Comparison of ENCODE assay signal across 10 mouse cellular contexts in the genomic region with DNA sequence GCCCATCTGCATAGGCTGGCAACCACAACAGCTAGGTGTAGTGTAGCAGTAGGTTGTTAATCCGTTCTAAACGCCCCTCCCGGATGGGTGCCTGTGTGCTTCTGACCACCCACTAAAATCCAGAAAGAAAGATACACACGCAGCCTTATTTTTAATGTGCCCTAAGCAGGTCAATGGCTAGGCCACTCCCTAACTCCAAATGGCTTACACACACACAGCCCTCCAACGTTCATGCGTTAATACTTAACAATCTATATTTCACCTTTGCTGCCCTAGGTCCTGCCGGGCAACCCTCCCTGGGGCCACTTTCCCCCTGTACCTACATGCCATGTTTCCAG. TPM values are rescaled to one million over a fixed set of nuclear protein-coding genes. Genes with fewer than 3 reads are reported as not detected.
A peak's percentile ranks its signal among the peaks of the same experiment; 100 is the strongest.
DNase-seq lines count a peak whose midpoint lies in the region; ATAC-seq and TF ChIP-seq lines count a peak whose summit lies in the region.
"Had no signal": no experiment of that assay in that cellular context is flagged by ENCODE, and none has a peak within 500 bp of the region (broad histone marks: within the 10 kb centered on the region; RNA-seq: fewer than 3 reads in every experiment).

No protein-coding gene starts in this region.

- peak overlapping the region; percentile 58 to 75 for H3K4me3 ChIP-seq in heart, embryonic 14.5 days (ENCODE audit: control insufficient read depth in 1 of 2, insufficient read depth in 1 of 2, low read depth in 1 of 2, low read length in 2 of 2)
- H3K4me3 ChIP-seq in ES-E14 (ENCODE audit: insufficient read depth in 1 of 2, low read depth in 1 of 2, low read length in 2 of 2, poor library complexity in 1 of 2, severe bottlenecking in 1 of 2) = peak overlapping the region; percentile 73 to 85
- peak overlapping the region; percentile 51 for H3K4me3 ChIP-seq in forebrain, postnatal 0 days (ENCODE audit: low read depth, low read length)
- peak overlapping the region; percentile 24 for H3K4me3 ChIP-seq in macrophage (ENCODE audit: inconsistent target)

- H3K27me3 ChIP-seq in heart, embryonic 14.5 days (ENCODE audit: control insufficient read depth, insufficient read depth, low read length) = peaks cover 21% of the 10 kb centered on the region
- peaks cover 14% of the 10 kb centered on the region for H3K27me3 ChIP-seq in forebrain, postnatal 0 days (ENCODE audit: insufficient read depth, low read length)

- H3K27ac ChIP-seq in heart, embryonic 14.5 days (replicated peaks in 1 of 2; ENCODE audit: control insufficient read depth in 1 of 2, insufficient read depth in 1 of 2, low read depth in 2 of 2, low read length in 2 of 2) = peak overlapping the region; percentile 45 to 95
- peak overlapping the region; percentile 16; the same call in 1 of the 2 replicates for H3K27ac ChIP-seq in ES-E14 (ENCODE audit: insufficient read depth, low read depth, low read length, poor library complexity, severe bottlenecking)
- H3K27ac ChIP-seq in forebrain, postnatal 0 days (ENCODE audit: low read depth, low read length) = peak overlapping the region; percentile 64
- peak overlapping the region; percentile 64 for H3K27ac ChIP-seq in macrophage

- H3K4me1 ChIP-seq in heart, embryonic 14.5 days (ENCODE audit: control insufficient read depth in 2 of 2, insufficient read depth in 2 of 2, low read length in 2 of 2) = peaks cover 21 to 29% of the 10 kb centered on the region in 2 experiments
- H3K4me1 ChIP-seq in ES-E14 (ENCODE audit: control insufficient read depth in 2 of 2, insufficient read depth in 2 of 2, low read length in 2 of 2, poor library complexity in 1 of 2) = peaks cover 7 to 24% of the 10 kb centered on the region in 2 experiments; a peak in 3 of 4 replicates
- peaks cover 16% of the 10 kb centered on the region for H3K4me1 ChIP-seq in forebrain, postnatal 0 days (ENCODE audit: insufficient read depth)

- DNase-seq in heart, adult 8-10 months (ENCODE audit: low spot score) = no peak
- no peak for DNase-seq in ES-E14 (ENCODE audit: low read depth, low spot score)
- no peak for DNase-seq in forebrain, postnatal 0 days
- DNase-seq in thymus, postnatal 4 days = no peak
- DNase-seq in thymus, postnatal 14 days = no peak

- H3K4me2 ChIP-seq in heart, embryonic 14.5 days (ENCODE audit: low read length) = peak overlapping the region; percentile 66
- H3K4me2 ChIP-seq in forebrain, postnatal 0 days (ENCODE audit: low read depth) = peak overlapping the region; percentile 73

- peak overlapping the region; percentile 77 for H3K9ac ChIP-seq in heart, embryonic 14.5 days (ENCODE audit: low read length)
- peak overlapping the region; percentile 73 for H3K9ac ChIP-seq in ES-E14 (ENCODE audit: insufficient read depth, low read depth, low read length, poor library complexity, severe bottlenecking)
- peak overlapping the region; percentile 64 for H3K9ac ChIP-seq in forebrain, postnatal 0 days

- no peak for TF ChIP-seq CTCF in forebrain, postnatal 0 days (IDR thresholded peaks at IDR 0.05; ENCODE audit: low read depth)

- in situ Hi-C loops in ES-E14 (cut with MboI; ENCODE audit: low sequenced_read_pairs in 2 of 2, unreplicated experiment in 2 of 2) = no loop called here

- no peak; the same call in 1 of the 2 replicates for ATAC-seq in heart, embryonic 14.5 days (ENCODE audit: insufficient number of reproducible peaks, insufficient read depth, low FRiP score, low read depth)
- peak; percentile 4; the same call in 1 of the 2 replicates for ATAC-seq in forebrain, postnatal 0 days
- no peak for ATAC-seq in granulocyte monocyte progenitor cell, adult 5-6 weeks (replicated peaks; ENCODE audit: poor library complexity, severe bottlenecking)

- WGBS in heart, embryonic 14.5 days = 13% methylated on average over 7 of the region's 7 CpGs
- 6% methylated on average over 7 of the region's 7 CpGs for WGBS in forebrain, postnatal 0 days
- WGBS in macrophage (ENCODE audit: missing documents) = 55% methylated on average over 7 of the region's 7 CpGs

- H3K36me3 ChIP-seq in heart, embryonic 14.5 days (ENCODE audit: control insufficient read depth, insufficient read depth, low read length) = peaks cover 25% of the 10 kb centered on the region
- H3K36me3 ChIP-seq in ES-E14 (ENCODE audit: control insufficient read depth, insufficient read depth, low read length, poor library complexity, severe bottlenecking) (peaks cover 2% of the 10 kb centered on the region; the same call in 1 of the 2 replicates), macrophage (ENCODE audit: inconsistent target) (no peaks in the 10 kb centered on the region)
- H3K36me3 ChIP-seq in forebrain, postnatal 0 days (ENCODE audit: insufficient read depth) = peaks cover 6% of the 10 kb centered on the region; the same call in 1 of the 2 replicates
- H3K36me3 ChIP-seq: G1E had no signal

- H3K79me2 ChIP-seq in macrophage (ENCODE audit: inconsistent target) = no peaks in the 10 kb centered on the region

- H3K9me3 ChIP-seq in heart, embryonic 14.5 days (ENCODE audit: control insufficient read depth, low read length) = no peaks in the 10 kb centered on the region
- no peaks in the 10 kb centered on the region for H3K9me3 ChIP-seq in ES-E14 (ENCODE audit: control insufficient read depth, insufficient read depth, low read depth, low read length)
- H3K9me3 ChIP-seq in forebrain, postnatal 0 days (ENCODE audit: low read length) = no peaks in the 10 kb centered on the region
- H3K9me3 ChIP-seq: G1E had no signal

RNA-seq across cellular contexts. Expression of a gene that starts 5.3 kb away (rescaled TPM):
- polyA plus RNA-seq in heart, embryonic 14.5 days (2014; fragmentation: Nextera tagmentation; extraction: Ambion mirVana) = 2.2 and 2.3 TPM in 2 replicates
- total RNA-seq in heart, adult 8-10 months (2022) = under 1 TPM in 2 of 4 experiments, not detected in 2; 0.25 to 0.75 TPM
- 0.62 and 1.1 TPM in 2 replicates for total RNA-seq in ES-E14 (2012; rRNA removed)
- 1.5 TPM in 1 of 2 replicates, not detected in the other for total RNA-seq in forebrain, postnatal 0 days (2014; rRNA removed)
- polyA plus RNA-seq in forebrain, postnatal 0 days (2015; fragmentation: Nextera tagmentation; extraction: Ambion mirVana) = 0.67 and 1.2 TPM in 2 replicates
- total RNA-seq in macrophage (2018; cell fraction: chromatin; rRNA removed) = not detected
- total RNA-seq in macrophage (2018; cell fraction: cytosol; rRNA removed) = under 1 TPM in 11 of 26 experiments, not detected in 15; 0.14 to 0.42 (median 0.22) TPM
- total RNA-seq in macrophage (2018; cell fraction: nucleus; rRNA removed) = under 1 TPM in 2 of 26 experiments, not detected in 24; 0.46 to 0.56 TPM
- polyA plus RNA-seq in macrophage (2018) = 0.29 to 0.30 TPM in 2 of 3 replicates, not detected in the other
- 0.99 and 4.6 TPM in 2 replicates for total RNA-seq in granulocyte monocyte progenitor cell, adult 5-6 weeks (2014; fragmentation: Nextera tagmentation)
- total RNA-seq in granulocyte monocyte progenitor cell, adult 5-6 weeks (2017) = 1.9 and 4.6 TPM in 2 replicates
- polyA plus RNA-seq: G1E had no signal

RNA-seq across cellular contexts. Expression of a gene that starts 17.6 kb away (rescaled TPM):
- 0.51 and 0.57 TPM in 2 replicates for polyA plus RNA-seq in heart, embryonic 14.5 days (2014; fragmentation: Nextera tagmentation; extraction: Ambion mirVana)
- total RNA-seq in heart, adult 8-10 months (2022) = not detected
- 2.4 and 2.6 TPM in 2 replicates for total RNA-seq in ES-E14 (2012; rRNA removed)
- 0.48 and 1.3 TPM in 2 replicates for total RNA-seq in forebrain, postnatal 0 days (2014; rRNA removed)
- 0.40 and 0.49 TPM in 2 replicates for polyA plus RNA-seq in forebrain, postnatal 0 days (2015; fragmentation: Nextera tagmentation; extraction: Ambion mirVana)
- 10 to 100 TPM in 11 of 26 experiments, 1 to 10 TPM in 14, not detected in 1; 1.7 to 16.8 (median 7.6) TPM for total RNA-seq in macrophage (2018; cell fraction: chromatin; rRNA removed)
- total RNA-seq in macrophage (2018; cell fraction: cytosol; rRNA removed) = 1 to 10 TPM in 2 of 26 experiments, under 1 TPM in 19, not detected in 5; 0.10 to 1.2 (median 0.41) TPM
- 1 to 10 TPM; 1.1 to 9.5 (median 3.5) TPM for total RNA-seq in macrophage (2018; cell fraction: nucleus; rRNA removed)
- 0.47 to 0.95 TPM (median 0.93 TPM) in 3 replicates for polyA plus RNA-seq in macrophage (2018)
- 2.2 TPM in 1 of 2 replicates, not detected in the other for total RNA-seq in granulocyte monocyte progenitor cell, adult 5-6 weeks (2014; fragmentation: Nextera tagmentation)
- total RNA-seq in granulocyte monocyte progenitor cell, adult 5-6 weeks (2017) = 1.1 TPM in 1 of 2 replicates, not detected in the other

RNA-seq across cellular contexts. Expression of a gene that starts 28.0 kb away (rescaled TPM):
- polyA plus RNA-seq in heart, embryonic 14.5 days (2014; fragmentation: Nextera tagmentation; extraction: Ambion mirVana) = 0.11 and 0.26 TPM in 2 replicates
- under 1 TPM in 1 of 4 experiments, not detected in 3; 0.28 TPM for total RNA-seq in heart, adult 8-10 months (2022)
- 0.22 and 0.37 TPM in 2 replicates for total RNA-seq in ES-E14 (2012; rRNA removed)
- not detected in 2 replicates for total RNA-seq in forebrain, postnatal 0 days (2014; rRNA removed)
- polyA plus RNA-seq in forebrain, postnatal 0 days (2015; fragmentation: Nextera tagmentation; extraction: Ambion mirVana) = 0.06 TPM in 1 of 2 replicates, not detected in the other
- total RNA-seq in macrophage (2018; cell fraction: chromatin; rRNA removed) = not detected
- not detected for total RNA-seq in macrophage (2018; cell fraction: cytosol; rRNA removed)
- total RNA-seq in macrophage (2018; cell fraction: nucleus; rRNA removed) = not detected
- not detected in 3 replicates for polyA plus RNA-seq in macrophage (2018)
- total RNA-seq in granulocyte monocyte progenitor cell, adult 5-6 weeks (2014; fragmentation: Nextera tagmentation) = not detected in 2 replicates
- not detected in 2 replicates for total RNA-seq in granulocyte monocyte progenitor cell, adult 5-6 weeks (2017)
- total RNA-seq: neutrophil, adult 5-6 weeks had no signal
- polyA plus RNA-seq: G1E had no signal

RNA-seq across cellular contexts. Expression of a gene that starts 38.6 kb away (rescaled TPM):
- polyA plus RNA-seq in heart, embryonic 14.5 days (2014; fragmentation: Nextera tagmentation; extraction: Ambion mirVana) = 133 and 137 TPM in 2 replicates
- total RNA-seq in heart, adult 8-10 months (2022) = 100 to 1,000 TPM in 1 of 4 experiments, 10 to 100 TPM in 3; 72.8 to 103 (median 87.1) TPM
- total RNA-seq in ES-E14 (2012; rRNA removed) = 176 and 257 TPM in 2 replicates
- total RNA-seq in forebrain, postnatal 0 days (2014; rRNA removed) = 123 and 126 TPM in 2 replicates
- 115 and 117 TPM in 2 replicates for polyA plus RNA-seq in forebrain, postnatal 0 days (2015; fragmentation: Nextera tagmentation; extraction: Ambion mirVana)
- 100 to 1,000 TPM in 24 of 26 experiments, 10 to 100 TPM in 2; 76.5 to 184 (median 139) TPM for total RNA-seq in macrophage (2018; cell fraction: chromatin; rRNA removed)
- total RNA-seq in macrophage (2018; cell fraction: cytosol; rRNA removed) = 100 to 1,000 TPM; 182 to 279 (median 233) TPM
- 100 to 1,000 TPM in 25 of 26 experiments, 10 to 100 TPM in 1; 92.3 to 220 (median 162) TPM for total RNA-seq in macrophage (2018; cell fraction: nucleus; rRNA removed)
- polyA plus RNA-seq in macrophage (2018) = 261 to 438 TPM (median 289 TPM) in 3 replicates
- 62.0 and 73.4 TPM in 2 replicates for total RNA-seq in granulocyte monocyte progenitor cell, adult 5-6 weeks (2014; fragmentation: Nextera tagmentation)
- 174 and 182 TPM in 2 replicates for total RNA-seq in granulocyte monocyte progenitor cell, adult 5-6 weeks (2017)

RNA-seq across cellular contexts. Expression of a gene that starts 38.8 kb away (rescaled TPM):
- polyA plus RNA-seq in heart, embryonic 14.5 days (2014; fragmentation: Nextera tagmentation; extraction: Ambion mirVana) = 8.9 and 11.5 TPM in 2 replicates
- 1 to 10 TPM; 2.6 to 3.2 (median 2.8) TPM for total RNA-seq in heart, adult 8-10 months (2022)
- total RNA-seq in ES-E14 (2012; rRNA removed) = 11.9 and 20.6 TPM in 2 replicates
- 39.5 and 43.9 TPM in 2 replicates for total RNA-seq in forebrain, postnatal 0 days (2014; rRNA removed)
- polyA plus RNA-seq in forebrain, postnatal 0 days (2015; fragmentation: Nextera tagmentation; extraction: Ambion mirVana) = 19.4 and 28.6 TPM in 2 replicates
- 1 to 10 TPM in 18 of 26 experiments, under 1 TPM in 7, not detected in 1; 0.25 to 5.3 (median 1.6) TPM for total RNA-seq in macrophage (2018; cell fraction: chromatin; rRNA removed)
- total RNA-seq in macrophage (2018; cell fraction: cytosol; rRNA removed) = 1 to 10 TPM; 1.7 to 4.6 (median 3.4) TPM
- total RNA-seq in macrophage (2018; cell fraction: nucleus; rRNA removed) = 1 to 10 TPM in 25 of 26 experiments, under 1 TPM in 1; 0.69 to 8.5 (median 3.4) TPM
- polyA plus RNA-seq in macrophage (2018) = 1.4 to 6.1 TPM (median 2.9 TPM) in 3 replicates
- total RNA-seq in granulocyte monocyte progenitor cell, adult 5-6 weeks (2014; fragmentation: Nextera tagmentation) = 6.4 and 6.6 TPM in 2 replicates
- total RNA-seq in granulocyte monocyte progenitor cell, adult 5-6 weeks (2017) = 10.3 and 10.7 TPM in 2 replicates

Comparison
In these comparisons a context has a peak if more than half of its experiments do, and no peak if none do; other contexts are left out.
1. H3K27ac ChIP-seq: peak in every context shown above with its lines; median percentile 70 in heart, embryonic 14.5 days; 64 in forebrain, postnatal 0 days; 64 in macrophage; 16 in ES-E14.
2. H3K4me3 ChIP-seq: peak in every context shown above with its lines; median percentile 79 in ES-E14; 66 in heart, embryonic 14.5 days; 51 in forebrain, postnatal 0 days; 24 in macrophage.